Mouse (Mus musculus): ENCODE data around the gene Nedd1.

GRCm38 (mm10) chr10:92699032-92699431 lies 23.2 kb downstream of the Nedd1 start:
- TF ChIP-seq POLR2A (IDR thresholded peaks at IDR 0.05; ENCODE audit: borderline replicate concordance, extremely low read depth, low read depth, low read length) (no peak), CTCF (IDR thresholded peaks at IDR 0.05; ENCODE audit: insufficient read depth, low read length) (no peak)

All from lung, adult 2 months (tissue).